Mouse (Mus musculus): ENCODE results near the gene Mef2c. TPM values are rescaled to one million over a fixed set of nuclear protein-coding genes. Genes with fewer than 3 reads are reported as not detected.

Gene Mef2c
- polyA plus RNA-seq, 1 experiment from 2014 or later, result 69.9 TPM

DNA sequence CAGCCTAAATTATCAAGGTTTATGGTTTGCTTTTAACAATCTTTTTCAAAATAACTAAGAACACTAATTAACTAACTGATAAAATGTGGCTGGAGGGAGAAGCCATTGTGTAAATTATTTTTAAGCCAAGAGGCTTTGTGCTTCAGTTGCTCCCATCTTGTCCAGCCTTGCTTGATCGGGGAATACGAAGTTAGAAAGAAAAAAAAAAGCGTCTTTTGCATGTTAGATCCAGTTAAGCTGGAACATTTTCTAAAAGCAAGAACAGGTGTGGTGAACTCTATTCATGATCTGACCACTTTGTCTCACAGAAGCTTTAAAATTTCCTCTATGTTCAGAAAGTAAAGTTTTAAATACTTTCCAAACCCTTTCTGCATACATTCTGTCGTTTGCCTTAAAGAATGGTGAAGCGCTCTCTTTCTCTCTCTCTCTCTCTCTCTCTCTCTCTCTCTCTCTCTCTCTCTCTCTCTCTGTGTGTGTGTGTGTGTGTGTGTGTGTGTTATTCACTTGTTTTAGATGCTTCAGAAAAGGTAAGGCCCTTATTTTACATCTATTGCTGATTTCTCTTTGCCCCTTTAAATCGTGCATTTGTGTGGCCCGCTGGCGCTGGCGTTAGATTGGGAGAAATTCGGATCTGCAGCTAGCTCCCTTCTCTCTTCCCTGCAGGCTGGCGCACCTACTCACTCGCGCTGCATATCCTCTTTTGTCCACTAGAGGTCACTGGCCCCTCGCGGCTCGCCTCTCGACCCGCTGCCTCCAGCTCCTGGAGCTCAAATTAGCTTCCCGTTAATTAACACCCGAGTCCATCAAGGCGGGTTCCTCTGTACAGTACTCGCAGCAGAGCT lies 210.9 kb downstream of the Mef2c start:
- Histone ChIP-seq H3K27ac (no peak overlapping the region), H3K9ac (no peak overlapping the region), H3K4me1 (no peaks in the 10 kb centered on the region), H3K4me2 (replicated peaks) (peak overlapping the region; percentile 40), H3K27me3 (peaks cover 68% of the 10 kb centered on the region), H3K9me3 (no peaks in the 10 kb centered on the region), H3K36me3 (no peaks in the 10 kb centered on the region), H3K4me3 (peak overlapping the region; percentile 20)
- WGBS, result 2% methylated on average over 22 of the region's 22 CpGs
- peak; percentile 61 for ATAC-seq (ENCODE audit: insufficient number of reproducible peaks, insufficient read depth, low FRiP score, low TSS enrichment)

DNA sequence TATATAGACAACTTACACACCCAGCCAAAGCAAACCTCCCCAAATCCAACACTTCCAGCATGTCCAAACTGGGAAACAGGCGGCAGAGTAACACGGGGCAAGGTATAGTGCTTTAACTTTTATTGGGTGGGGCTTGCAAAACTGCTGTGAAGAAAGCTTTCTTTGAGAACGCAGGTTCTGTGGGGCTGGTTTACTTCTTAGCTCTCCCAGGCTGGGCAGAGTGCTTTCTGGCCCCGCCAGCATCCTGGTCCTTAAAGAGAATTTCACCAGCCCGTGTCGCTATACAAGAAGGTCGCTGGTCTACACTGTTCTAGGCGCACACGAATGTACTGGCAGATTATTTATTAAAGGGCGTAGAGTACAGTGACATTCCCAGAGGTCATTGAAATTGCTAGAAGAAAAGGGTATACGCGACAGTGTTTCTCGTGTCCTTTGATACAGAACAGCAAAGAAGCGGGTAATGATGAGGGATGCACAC lies 211.5 kb downstream of the Mef2c start:
- peak overlapping the region; percentile 40 for H3K4me2 ChIP-seq (replicated peaks)
- H3K4me1 ChIP-seq, result no peaks in the 10 kb centered on the region
- no peak overlapping the region for H3K27ac ChIP-seq
- H3K9ac ChIP-seq, result no peak overlapping the region
- 0 out of 2 replicates have a peak, but pooled peaks have one; percentile 17 for ATAC-seq (ENCODE audit: insufficient number of reproducible peaks, insufficient read depth, low FRiP score, low TSS enrichment)
- H3K4me3 ChIP-seq, result peak overlapping the region; percentile 20
- no peaks in the 10 kb centered on the region for H3K36me3 ChIP-seq
- H3K9me3 ChIP-seq, result no peaks in the 10 kb centered on the region
- WGBS, result 3% methylated on average over 14 of the region's 14 CpGs
- H3K27me3 ChIP-seq, result peaks cover 72% of the 10 kb centered on the region

DNA sequence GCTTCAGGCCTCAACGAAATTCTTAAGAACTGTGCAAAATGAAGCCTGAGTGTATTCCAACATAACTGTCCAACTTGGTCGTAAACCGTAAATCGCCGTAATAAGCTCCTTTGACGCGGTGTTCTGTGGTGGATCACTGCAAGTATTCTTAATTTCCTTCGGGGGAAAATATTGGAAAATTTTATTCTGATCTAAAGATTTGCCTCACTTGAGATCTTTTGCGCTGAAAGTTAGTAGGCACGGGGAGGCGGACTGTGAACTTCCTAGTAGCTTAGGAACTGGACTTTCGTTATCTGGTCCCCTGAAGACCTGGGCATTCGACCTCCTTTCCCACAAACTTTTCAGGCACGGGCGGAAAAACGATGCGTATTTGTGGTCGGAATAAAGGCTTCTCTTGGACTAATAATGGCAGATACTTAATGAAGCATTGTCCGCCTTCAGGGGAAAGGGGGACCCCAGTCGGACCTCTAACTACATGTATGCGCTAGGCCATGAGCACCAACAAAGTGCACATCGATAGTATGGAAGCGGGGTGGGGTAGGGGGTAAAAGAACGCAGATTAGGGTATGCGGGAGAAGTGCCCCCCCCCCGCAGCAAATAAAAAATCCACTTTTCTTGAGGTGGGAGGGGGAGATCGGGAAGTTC lies 212.3 kb downstream of the Mef2c start:
- Histone ChIP-seq H3K36me3 (no peaks in the 10 kb centered on the region), H3K27me3 (peaks cover 76% of the 10 kb centered on the region), H3K9ac (no peak overlapping the region), H3K27ac (no peak overlapping the region), H3K4me1 (0 out of 2 replicates have a peak, but pooled peaks cover 4% of the 10 kb centered on the region), H3K4me2 (replicated peaks) (no peak overlapping the region), H3K9me3 (no peaks in the 10 kb centered on the region), H3K4me3 (peak overlapping the region; percentile 20; the same call in 1 of the 2 replicates)
- no peak for ATAC-seq (ENCODE audit: insufficient number of reproducible peaks, insufficient read depth, low FRiP score, low TSS enrichment)
- 3% methylated on average over 27 of the region's 27 CpGs for WGBS
